Comparison of ENCODE assay signal across 16 mouse cellular contexts in the genomic region with DNA sequence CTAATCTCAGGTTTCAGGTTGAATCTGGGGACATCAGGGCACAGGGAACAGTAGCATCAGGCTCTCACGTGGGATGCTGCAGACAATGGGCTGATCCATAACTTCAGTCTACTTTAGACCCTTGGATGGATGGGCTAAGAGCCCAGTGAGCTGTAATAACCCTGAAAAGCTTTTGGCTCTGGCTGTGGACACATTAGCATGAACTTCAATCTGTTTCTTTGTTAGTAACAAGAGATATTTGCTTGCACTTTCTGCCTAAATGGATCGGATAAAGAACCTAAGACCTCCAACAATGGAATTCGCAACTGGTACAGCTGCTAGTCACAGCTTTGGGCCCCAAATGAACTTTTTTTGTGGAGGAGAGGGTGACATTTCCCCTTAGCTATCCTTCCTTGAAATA.
DNase-seq lines count a peak whose midpoint lies in the region; ATAC-seq and TF ChIP-seq lines count a peak whose summit lies in the region.
"Had no signal": no experiment of that assay in that cellular context is flagged by ENCODE, and none has a peak within 500 bp of the region (broad histone marks: within the 10 kb centered on the region; RNA-seq: fewer than 3 reads in every experiment).

No protein-coding gene starts in this region.

- peaks cover 25% of the 10 kb centered on the region for H3K4me1 ChIP-seq in hindbrain, embryonic 14.5 days (replicated peaks; ENCODE audit: control insufficient read depth, insufficient read depth, low read length)
- peaks cover 26% of the 10 kb centered on the region for H3K4me1 ChIP-seq in hindbrain, embryonic 10.5 days (replicated peaks)
- peaks cover 30% of the 10 kb centered on the region for H3K4me1 ChIP-seq in forebrain, embryonic 14.5 days (ENCODE audit: control insufficient read depth, insufficient read depth, low read length)
- peaks cover 11% of the 10 kb centered on the region; the same call in 1 of the 2 replicates for H3K4me1 ChIP-seq in midbrain, postnatal 0 days (ENCODE audit: insufficient read depth, low read length)

- no peak for TF ChIP-seq CTCF in midbrain, postnatal 0 days (IDR thresholded peaks at IDR 0.05)

- no peaks in the 10 kb centered on the region for H3K36me3 ChIP-seq in hindbrain, embryonic 14.5 days (replicated peaks; ENCODE audit: control insufficient read depth, insufficient read depth)
- peaks cover 8% of the 10 kb centered on the region for H3K36me3 ChIP-seq in hindbrain, embryonic 10.5 days
- H3K36me3 ChIP-seq in forebrain, embryonic 14.5 days (ENCODE audit: control insufficient read depth, insufficient read depth, low read length): no peaks in the 10 kb centered on the region
- no peaks in the 10 kb centered on the region for H3K36me3 ChIP-seq in midbrain, postnatal 0 days (ENCODE audit: insufficient read depth, low read length)
- H3K36me3 ChIP-seq: limb, embryonic 13.5 days had no signal

- no peak overlapping the region for H3K4me2 ChIP-seq in hindbrain, embryonic 14.5 days (replicated peaks)
- H3K4me2 ChIP-seq in forebrain, embryonic 14.5 days (ENCODE audit: low read length): peak overlapping the region; percentile 1; the same call in 1 of the 2 replicates
- no peak overlapping the region for H3K4me2 ChIP-seq in midbrain, postnatal 0 days (ENCODE audit: low read depth, low read length, poor library complexity, severe bottlenecking)
- H3K4me2 ChIP-seq: limb, embryonic 13.5 days had no signal

- 0 out of 2 replicates have a peak overlapping the region, but pooled peaks have one; percentile 26 for H3K27ac ChIP-seq in hindbrain, embryonic 14.5 days
- H3K27ac ChIP-seq in hindbrain, embryonic 10.5 days: no peak overlapping the region
- no peak overlapping the region for H3K27ac ChIP-seq in forebrain, embryonic 14.5 days (ENCODE audit: low read depth, low read length)
- no peak overlapping the region for H3K27ac ChIP-seq in midbrain, postnatal 0 days (ENCODE audit: low read depth, low read length)
- H3K27ac ChIP-seq: limb, embryonic 13.5 days; macrophage had no signal

- 35% methylated on average over 3 of the region's 3 CpGs for WGBS in hindbrain, embryonic 14.5 days
- WGBS in hindbrain, embryonic 10.5 days: 65% methylated on average over 3 of the region's 3 CpGs
- 13% methylated on average over 3 of the region's 3 CpGs for WGBS in forebrain, embryonic 14.5 days
- 32% methylated on average over 3 of the region's 3 CpGs for WGBS in midbrain, postnatal 0 days

- no peak overlapping the region for H3K9ac ChIP-seq in hindbrain, embryonic 14.5 days
- H3K9ac ChIP-seq in forebrain, embryonic 14.5 days (ENCODE audit: low read length): no peak overlapping the region
- H3K9ac ChIP-seq in midbrain, postnatal 0 days (replicated peaks; ENCODE audit: low read length, poor library complexity, severe bottlenecking): no peak overlapping the region
- H3K9ac ChIP-seq: limb, embryonic 13.5 days had no signal

- no peak overlapping the region for H3K4me3 ChIP-seq in hindbrain, embryonic 14.5 days (replicated peaks; ENCODE audit: low read length)
- no peak overlapping the region for H3K4me3 ChIP-seq in hindbrain, embryonic 10.5 days
- no peak overlapping the region for H3K4me3 ChIP-seq in forebrain, embryonic 14.5 days (ENCODE audit: low read depth, low read length)
- H3K4me3 ChIP-seq in midbrain, postnatal 0 days (ENCODE audit: low read depth, low read length): no peak overlapping the region
- H3K4me3 ChIP-seq: limb, embryonic 13.5 days had no signal

- ATAC-seq in hindbrain, embryonic 14.5 days (ENCODE audit: low FRiP score): no peak
- ATAC-seq in forebrain, embryonic 14.5 days: no peak
- ATAC-seq in midbrain, postnatal 0 days (ENCODE audit: low FRiP score): no peak
- ATAC-seq: CD4-positive, CD25-positive, alpha-beta regulatory T cell, adult 4 months had no signal

- DNase-seq in hindbrain, embryonic 14.5 days (ENCODE audit: low spot score): no peak
- DNase-seq in hindbrain, embryonic 10.5 days (ENCODE audit: low spot score): no peak
- DNase-seq in brain, adult 2 months (ENCODE audit: low read depth, low spot score): peak; percentile 44
- DNase-seq in forebrain, embryonic 14.5 days (ENCODE audit: low spot score): peak; percentile 73
- DNase-seq in midbrain, postnatal 0 days (ENCODE audit: low spot score): peak; percentile 48
- DNase-seq in cerebellum, adult 18-20 months: no peak
- DNase-seq in gastrocnemius, postnatal 10 days: no peak
- DNase-seq: adrenal gland, postnatal 36 days; cerebellum, postnatal 36 days; heart, adult 11 months; kidney, adult 11 months; kidney, postnatal 4 days; lung, adult 18-20 months had no signal

- no peaks in the 10 kb centered on the region for H3K9me3 ChIP-seq in hindbrain, embryonic 14.5 days (ENCODE audit: control insufficient read depth, low read length)
- H3K9me3 ChIP-seq in hindbrain, embryonic 10.5 days: peaks cover under 1% of the 10 kb centered on the region; the same call in 1 of the 2 replicates
- no peaks in the 10 kb centered on the region for H3K9me3 ChIP-seq in forebrain, embryonic 14.5 days (replicated peaks; ENCODE audit: control insufficient read depth, low read length)
- H3K9me3 ChIP-seq in midbrain, postnatal 0 days (ENCODE audit: low read length): no peaks in the 10 kb centered on the region
- H3K9me3 ChIP-seq: limb, embryonic 13.5 days had no signal

- no peaks in the 10 kb centered on the region for H3K27me3 ChIP-seq in hindbrain, embryonic 14.5 days (ENCODE audit: control insufficient read depth, insufficient read depth, low read length)
- H3K27me3 ChIP-seq in hindbrain, embryonic 10.5 days (ENCODE audit: insufficient read depth, poor library complexity, severe bottlenecking): no peaks in the 10 kb centered on the region
- no peaks in the 10 kb centered on the region for H3K27me3 ChIP-seq in forebrain, embryonic 14.5 days (replicated peaks; ENCODE audit: control insufficient read depth, insufficient read depth, low read length)
- no peaks in the 10 kb centered on the region for H3K27me3 ChIP-seq in midbrain, postnatal 0 days (ENCODE audit: insufficient read depth, low read length)
- H3K27me3 ChIP-seq: limb, embryonic 13.5 days had no signal

Comparison
In these comparisons a context has a peak if more than half of its experiments do, and no peak if none do; other contexts are left out.
1. DNase-seq: peak in brain, adult 2 months (single experiment), forebrain, embryonic 14.5 days (single experiment) and midbrain, postnatal 0 days (single experiment); none in hindbrain, embryonic 14.5 days (single experiment), hindbrain, embryonic 10.5 days (single experiment), cerebellum, adult 18-20 months (0 of 2) and gastrocnemius, postnatal 10 days (single experiment).